Mouse (Mus musculus) testis, adult 2 months (tissue): Measurements from ENCODE around the gene Plekha3.

ENCODE experiments used
- CTCF ChIP-seq: fragments of 200-500 bp; IDR thresholded peaks from 2 replicates; pipeline ENCODE4 v1.5.1; 2012; ENCODE audit warnings: low read depth, mild to moderate bottlenecking, inconsistent platforms, low read length, moderate library complexity; ENCODE audit not compliant: control insufficient read depth, insufficient read depth, insufficient replicate concordance
- POLR2A ChIP-seq: fragments of 200-500 bp; IDR thresholded peaks from 2 replicates; pipeline ENCODE4 v1.6.1; 2012; ENCODE audit warnings: low read depth, mild to moderate bottlenecking, inconsistent platforms, low read length, moderate library complexity; ENCODE audit not compliant: control insufficient read depth

DNA sequence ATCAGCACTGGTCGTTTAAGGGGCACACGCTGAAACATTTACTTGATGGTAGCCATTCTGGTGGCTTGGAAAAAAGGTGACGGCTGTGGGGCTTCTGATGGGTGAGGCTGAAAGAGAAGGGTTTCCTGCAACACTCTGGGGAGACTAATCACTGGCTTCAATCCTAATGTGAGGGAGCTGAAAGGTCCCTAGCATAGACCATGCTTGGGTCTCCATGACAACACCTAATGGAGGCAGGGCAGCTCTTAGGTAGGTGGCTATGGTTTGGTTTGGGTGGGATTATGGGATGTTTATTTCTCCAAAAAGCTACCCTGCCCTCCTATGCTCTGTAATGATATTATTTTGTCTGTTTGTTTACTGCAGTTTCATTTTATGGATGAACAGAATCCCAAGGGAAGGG, 19.6 kb upstream of the Plekha3 start:
- TF ChIP-seq CTCF (no peak), POLR2A (no peak)
